Mouse (Mus musculus): Measurements from ENCODE around the gene Phpt1. TPM values are rescaled to one million over a fixed set of nuclear protein-coding genes. Genes with fewer than 3 reads are reported as not detected.
"Not testable (repeated sequence)": the region's sequence is repeated elsewhere in the genome, so short reads cannot be mapped to it uniquely, and the experiment has no call there.

The Phpt1 gene
- polyA plus RNA-seq, 1 experiment from 2014 or later, result 250 TPM

- Histone ChIP-seq H3K4me2 (ENCODE audit: low read length) (peak overlapping the region; percentile 96), H3K36me3 (ENCODE audit: control insufficient read depth, insufficient read depth, low read length) (peaks cover 39% of the 10 kb centered on the region), H3K27ac (replicated peaks in 1 of 2; ENCODE audit: control insufficient read depth in 1 of 2, insufficient read depth in 1 of 2, low read depth in 2 of 2, low read length in 2 of 2) (peak overlapping the region in 1 of 2 experiments; percentile 50; a peak in 3 of 4 replicates), H3K4me3 (ENCODE audit: control insufficient read depth in 1 of 2, insufficient read depth in 1 of 2, low read depth in 1 of 2, low read length in 2 of 2) (peak overlapping the region; percentile 67 to 77), H3K4me1 (ENCODE audit: control insufficient read depth in 2 of 2, insufficient read depth in 2 of 2, low read length in 2 of 2) (peaks cover 4 to 15% of the 10 kb centered on the region in 2 experiments), H3K9ac (ENCODE audit: low read length) (peak overlapping the region; percentile 91), H3K9me3 (ENCODE audit: control insufficient read depth, low read length) (no peaks in the 10 kb centered on the region), H3K27me3 (ENCODE audit: control insufficient read depth, insufficient read depth, low read length) (no peaks in the 10 kb centered on the region)
- ATAC-seq (ENCODE audit: insufficient number of reproducible peaks, insufficient read depth, low FRiP score, low read depth), result peak; percentile 15; the same call in 1 of the 2 replicates
- WGBS, result 2% methylated on average over 24 of the region's 24 CpGs
These were observed 17.1 kb downstream of the Phpt1 start for GRCm38 (mm10) chr2:25557964-25558360.

GRCm38 (mm10) chr2:25557221-25557963 lies 17.6 kb downstream of the Phpt1 start, which contains the start of gene Edf1:
TSS of gene Edf1 (plus strand) at chr2:25557847.
- Histone ChIP-seq H3K27ac (replicated peaks in 1 of 2; ENCODE audit: control insufficient read depth in 1 of 2, insufficient read depth in 1 of 2, low read depth in 2 of 2, low read length in 2 of 2) (peak within 1 kb of the TSS; percentile 58 to 65), H3K9ac (ENCODE audit: low read length) (peak within 1 kb of the TSS; percentile 91), H3K27me3 (ENCODE audit: control insufficient read depth, insufficient read depth, low read length) (no peaks in the 10 kb centered on the region), H3K4me2 (ENCODE audit: low read length) (peak within 1 kb of the TSS; percentile 96), H3K36me3 (ENCODE audit: control insufficient read depth, insufficient read depth, low read length) (peaks cover 33% of the 10 kb centered on the region), H3K4me1 (ENCODE audit: control insufficient read depth in 2 of 2, insufficient read depth in 2 of 2, low read length in 2 of 2) (peaks cover 4 to 15% of the 10 kb centered on the region in 2 experiments), H3K4me3 (ENCODE audit: control insufficient read depth in 1 of 2, insufficient read depth in 1 of 2, low read depth in 1 of 2, low read length in 2 of 2) (peak within 1 kb of the TSS; percentile 67 to 77), H3K9me3 (ENCODE audit: control insufficient read depth, low read length) (no peaks in the 10 kb centered on the region)
- peak; percentile 96 for ATAC-seq (ENCODE audit: insufficient number of reproducible peaks, insufficient read depth, low FRiP score, low read depth)
- WGBS, result under 1% methylated on average over 61 of the region's 61 CpGs

GRCm38 (mm10) chr2:25556296-25556695 lies 18.7 kb downstream of the Phpt1 start:
- H3K4me3 ChIP-seq (ENCODE audit: control insufficient read depth in 1 of 2, insufficient read depth in 1 of 2, low read depth in 1 of 2, low read length in 2 of 2), result no peak overlapping the region
- H3K27ac ChIP-seq (replicated peaks in 1 of 2; ENCODE audit: control insufficient read depth in 1 of 2, insufficient read depth in 1 of 2, low read depth in 2 of 2, low read length in 2 of 2), result no peak overlapping the region
- H3K36me3 ChIP-seq (ENCODE audit: control insufficient read depth, insufficient read depth, low read length), result peaks cover 22% of the 10 kb centered on the region
- H3K27me3 ChIP-seq (ENCODE audit: control insufficient read depth, insufficient read depth, low read length), result no peaks in the 10 kb centered on the region
- H3K9me3 ChIP-seq (ENCODE audit: control insufficient read depth, low read length), result no peaks in the 10 kb centered on the region
- WGBS, result 42% methylated on average over 1 of the region's 1 CpGs
- no peak overlapping the region for H3K9ac ChIP-seq (ENCODE audit: low read length)
- H3K4me2 ChIP-seq (ENCODE audit: low read length), result no peak overlapping the region
- no peak for ATAC-seq (ENCODE audit: insufficient number of reproducible peaks, insufficient read depth, low FRiP score, low read depth)
- peaks cover 4 to 15% of the 10 kb centered on the region in 2 experiments for H3K4me1 ChIP-seq (ENCODE audit: control insufficient read depth in 2 of 2, insufficient read depth in 2 of 2, low read length in 2 of 2)

- peaks cover 14% of the 10 kb centered on the region for H3K36me3 ChIP-seq (ENCODE audit: control insufficient read depth, insufficient read depth, low read length)
- not testable (repeated sequence) for H3K4me3 ChIP-seq (ENCODE audit: control insufficient read depth in 1 of 2, insufficient read depth in 1 of 2, low read depth in 1 of 2, low read length in 2 of 2); H3K9ac ChIP-seq (ENCODE audit: low read length); ATAC-seq (ENCODE audit: insufficient number of reproducible peaks, insufficient read depth, low FRiP score, low read depth); H3K9me3 ChIP-seq (ENCODE audit: control insufficient read depth, low read length); H3K4me2 ChIP-seq (ENCODE audit: low read length); H3K27me3 ChIP-seq (ENCODE audit: control insufficient read depth, insufficient read depth, low read length); H3K27ac ChIP-seq (replicated peaks in 1 of 2; ENCODE audit: control insufficient read depth in 1 of 2, insufficient read depth in 1 of 2, low read depth in 2 of 2, low read length in 2 of 2)
- peaks cover 4 to 15% of the 10 kb centered on the region in 2 experiments for H3K4me1 ChIP-seq (ENCODE audit: control insufficient read depth in 2 of 2, insufficient read depth in 2 of 2, low read length in 2 of 2)
- 53% methylated on average over 2 of the region's 2 CpGs for WGBS
These were observed 19.5 kb downstream of the Phpt1 start for GRCm38 (mm10) chr2:25555479-25555878.

GRCm38 (mm10) chr2:25553171-25553786 lies 21.7 kb downstream of the Phpt1 start:
- WGBS, result 78% methylated on average over 4 of the region's 4 CpGs
- H3K27ac ChIP-seq (replicated peaks in 1 of 2; ENCODE audit: control insufficient read depth in 1 of 2, insufficient read depth in 1 of 2, low read depth in 2 of 2, low read length in 2 of 2); H3K4me1 ChIP-seq (ENCODE audit: control insufficient read depth in 2 of 2, insufficient read depth in 2 of 2, low read length in 2 of 2); H3K27me3 ChIP-seq (ENCODE audit: control insufficient read depth, insufficient read depth, low read length); H3K9ac ChIP-seq (ENCODE audit: low read length); ATAC-seq (ENCODE audit: insufficient number of reproducible peaks, insufficient read depth, low FRiP score, low read depth); H3K4me2 ChIP-seq (ENCODE audit: low read length); H3K9me3 ChIP-seq (ENCODE audit: control insufficient read depth, low read length); H3K36me3 ChIP-seq (ENCODE audit: control insufficient read depth, insufficient read depth, low read length); H3K4me3 ChIP-seq (ENCODE audit: control insufficient read depth in 1 of 2, insufficient read depth in 1 of 2, low read depth in 1 of 2, low read length in 2 of 2): not testable (repeated sequence)

GRCm38 (mm10) chr2:25551186-25551585 lies 23.8 kb downstream of the Phpt1 start:
- H3K36me3 ChIP-seq (ENCODE audit: control insufficient read depth, insufficient read depth, low read length), result no peaks in the 10 kb centered on the region
- H3K27me3 ChIP-seq (ENCODE audit: control insufficient read depth, insufficient read depth, low read length), result no peaks in the 10 kb centered on the region
- no peak overlapping the region for H3K27ac ChIP-seq (replicated peaks in 1 of 2; ENCODE audit: control insufficient read depth in 1 of 2, insufficient read depth in 1 of 2, low read depth in 2 of 2, low read length in 2 of 2)
- WGBS, result 34% methylated on average over 5 of the region's 5 CpGs
- H3K4me3 ChIP-seq (ENCODE audit: control insufficient read depth in 1 of 2, insufficient read depth in 1 of 2, low read depth in 1 of 2, low read length in 2 of 2), result no peak overlapping the region
- H3K4me2 ChIP-seq (ENCODE audit: low read length), result no peak overlapping the region
- no peak overlapping the region for H3K9ac ChIP-seq (ENCODE audit: low read length)
- no peaks in the 10 kb centered on the region for H3K9me3 ChIP-seq (ENCODE audit: control insufficient read depth, low read length)
- no peaks in the 10 kb centered on the region for H3K4me1 ChIP-seq (ENCODE audit: control insufficient read depth in 2 of 2, insufficient read depth in 2 of 2, low read length in 2 of 2)
- ATAC-seq (ENCODE audit: insufficient number of reproducible peaks, insufficient read depth, low FRiP score, low read depth), result no peak

- Histone ChIP-seq H3K4me3 (ENCODE audit: control insufficient read depth in 1 of 2, insufficient read depth in 1 of 2, low read depth in 1 of 2, low read length in 2 of 2) (no peak overlapping the region), H3K27ac (replicated peaks in 1 of 2; ENCODE audit: control insufficient read depth in 1 of 2, insufficient read depth in 1 of 2, low read depth in 2 of 2, low read length in 2 of 2) (no peak overlapping the region), H3K9ac (ENCODE audit: low read length) (no peak overlapping the region), H3K36me3 (ENCODE audit: control insufficient read depth, insufficient read depth, low read length) (peaks cover 6% of the 10 kb centered on the region; the same call in 1 of the 2 replicates), H3K4me2 (ENCODE audit: low read length) (no peak overlapping the region), H3K4me1 (ENCODE audit: control insufficient read depth in 2 of 2, insufficient read depth in 2 of 2, low read length in 2 of 2) (peaks cover 4 to 11% of the 10 kb centered on the region in 2 experiments), H3K27me3 (ENCODE audit: control insufficient read depth, insufficient read depth, low read length) (no peaks in the 10 kb centered on the region), H3K9me3 (ENCODE audit: control insufficient read depth, low read length) (no peaks in the 10 kb centered on the region)
- 63% methylated on average over 9 of the region's 9 CpGs for WGBS
- ATAC-seq (ENCODE audit: insufficient number of reproducible peaks, insufficient read depth, low FRiP score, low read depth), result no peak
These were observed 25.7 kb downstream of the Phpt1 start for GRCm38 (mm10) chr2:25549021-25549991.

Data from heart, embryonic 14.5 days (tissue).